Mouse (Mus musculus): ENCODE results near the gene Bet1l.

DNA sequence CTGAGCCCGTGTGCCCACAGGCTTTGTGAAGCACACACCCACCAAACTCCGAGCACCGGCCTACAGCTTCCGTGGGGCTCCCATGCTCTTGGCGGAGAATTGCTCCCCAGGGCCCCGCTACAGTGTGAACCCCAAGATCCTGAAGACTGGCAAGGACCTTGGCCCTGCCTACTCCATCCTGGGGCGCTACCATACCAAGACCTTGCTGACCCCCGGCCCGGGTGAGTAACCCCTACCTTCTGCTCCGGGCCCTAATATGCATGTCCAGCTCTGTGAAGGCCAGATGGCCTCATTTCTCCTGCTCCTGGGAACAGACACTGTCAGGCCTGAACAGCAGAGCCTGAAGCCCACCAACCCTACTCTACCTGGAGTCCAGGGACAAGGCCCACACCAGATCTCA is 8.8 kb downstream of the Bet1l start:
- TF ChIP-seq CTCF (IDR thresholded peaks at IDR 0.05; ENCODE audit: low read depth): no peak
- TF ChIP-seq EP300 (IDR thresholded peaks at IDR 0.05; ENCODE audit: low read depth): no peak
